Mouse (Mus musculus) thymus, adult 2 months (tissue): ENCODE data around the gene Slc9b2. TPM values are rescaled to one million over a fixed set of nuclear protein-coding genes. Genes with fewer than 3 reads are reported as not detected.

Experiments used
- DNase-seq: peaks from one replicate; pipeline ENCODE4 v3.0.0; 2021
- H3K27ac ChIP-seq: fragments of 200-500 bp; 2 replicates; pipeline ENCODE4 v1.5.1; 2012; ENCODE audit warnings: low read length, control low read depth; ENCODE audit not compliant: control insufficient read depth, insufficient read depth
- H3K27me3 ChIP-seq: fragments of 200-500 bp; 2 replicates; pipeline ENCODE4 v1.6.1; 2012; ENCODE audit warnings: mild to moderate bottlenecking, low read length, moderate library complexity, mixed read lengths; ENCODE audit not compliant: control insufficient read depth, insufficient read depth
- H3K36me3 ChIP-seq: fragments of 200-500 bp; 2 replicates; pipeline ENCODE4 v1.6.1; 2012; ENCODE audit warnings: mild to moderate bottlenecking, low read length, moderate library complexity; ENCODE audit not compliant: control insufficient read depth, insufficient read depth
- H3K4me1 ChIP-seq: fragments of 200-500 bp; replicated peaks from 2 replicates; pipeline ENCODE4 v1.6.1; 2012; ENCODE audit warnings: low read length; ENCODE audit not compliant: control insufficient read depth, insufficient read depth
- H3K4me3 ChIP-seq: fragments of 200-500 bp; 2 replicates; pipeline ENCODE4 v1.5.1; 2012; ENCODE audit warnings: mild to moderate bottlenecking, low read length, control low read depth, moderate library complexity; ENCODE audit not compliant: control insufficient read depth, insufficient read depth
- CTCF ChIP-seq: fragments of 200-500 bp; IDR thresholded peaks from 2 replicates; pipeline ENCODE4 v1.5.1; 2012; ENCODE audit warnings: mild to moderate bottlenecking, control low read depth, low read length, moderate library complexity, borderline replicate concordance; ENCODE audit not compliant: control insufficient read depth, poor library complexity, insufficient read depth; ENCODE audit errors: extremely low read depth
- POLR2A ChIP-seq: fragments of 200-500 bp; IDR thresholded peaks from 2 replicates; pipeline ENCODE4 v1.6.1; 2012; ENCODE audit warnings: mild to moderate bottlenecking, low read length, control low read depth, moderate library complexity; ENCODE audit not compliant: control insufficient read depth, poor library complexity, insufficient read depth; ENCODE audit errors: extremely low read depth
- WGBS: fragments of 180-500 bp; shearing (Covaris S2); methylation state at CpG from one replicate; pipeline ENCODE4 v1.1.7; 2018; 5-methylcytosine and 5-hydroxymethylcytosine counted together
- polyA plus RNA-seq: library from polyadenylated mRNA; depleted of rRNA; stranded (reverse); fragments of >200 nt; gene quantifications from 2 replicates; pipeline ENCODE4 v1.2.3, GENCODE M21; 2012; rRNA removed

The Slc9b2 gene
- polyA plus RNA-seq, 1 experiment, result 0.73 TPM

DNA sequence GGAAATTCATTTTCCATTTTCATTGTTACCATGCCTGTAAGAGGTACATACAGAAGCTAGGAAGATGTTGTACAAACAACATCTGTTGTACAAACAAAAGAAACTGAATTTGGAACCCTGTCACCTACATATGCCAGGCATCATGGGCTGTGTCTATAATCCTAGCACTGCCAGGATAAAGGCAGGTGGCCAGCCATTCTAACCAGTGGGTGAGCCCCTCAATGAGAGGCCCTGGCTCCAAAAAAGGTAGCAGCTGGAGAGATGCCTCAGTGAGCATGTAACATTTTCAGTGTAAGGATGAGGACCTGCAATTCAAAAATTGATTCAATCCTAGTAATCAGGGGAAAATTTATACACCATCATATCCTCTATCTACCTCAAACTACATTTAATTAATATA, 41.5 kb downstream of the Slc9b2 start:
- TF ChIP-seq CTCF (no peak), POLR2A (no peak)
- no peak overlapping the region for H3K27ac ChIP-seq
- H3K27me3 ChIP-seq, result no peaks in the 10 kb centered on the region
- H3K4me3 ChIP-seq, result no peak overlapping the region
- H3K4me1 ChIP-seq, result no peaks in the 10 kb centered on the region
- H3K36me3 ChIP-seq, result no peaks in the 10 kb centered on the region
- DNase-seq, result no peak

DNA sequence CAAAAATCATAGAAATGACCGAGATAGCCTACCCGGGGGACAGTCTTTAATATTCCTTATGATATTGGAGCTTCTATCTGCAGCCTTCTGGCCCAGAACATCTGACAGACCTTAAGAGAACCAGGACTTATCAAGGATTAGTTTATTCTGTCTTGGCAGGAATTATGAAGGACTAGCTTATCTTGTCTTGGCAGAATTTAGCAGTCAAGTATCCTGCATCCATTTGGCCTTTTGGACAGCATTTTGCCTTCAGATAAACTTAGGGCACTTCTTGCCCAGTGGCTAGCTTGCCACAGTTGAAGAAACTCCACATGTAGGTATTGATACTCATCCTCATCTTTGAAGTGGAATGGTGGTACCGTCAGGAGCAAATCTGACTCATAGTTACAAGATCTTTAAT, 44.4 kb downstream of the Slc9b2 start:
- no peak for DNase-seq
- no peak overlapping the region for H3K27ac ChIP-seq
- TF ChIP-seq POLR2A (no peak), CTCF (no peak)
- H3K36me3 ChIP-seq, result no peaks in the 10 kb centered on the region
- H3K4me3 ChIP-seq, result no peak overlapping the region
- no peaks in the 10 kb centered on the region for H3K4me1 ChIP-seq
- no peaks in the 10 kb centered on the region for H3K27me3 ChIP-seq
- WGBS, result over 99% methylated on average over 3 of the region's 3 CpGs

DNA sequence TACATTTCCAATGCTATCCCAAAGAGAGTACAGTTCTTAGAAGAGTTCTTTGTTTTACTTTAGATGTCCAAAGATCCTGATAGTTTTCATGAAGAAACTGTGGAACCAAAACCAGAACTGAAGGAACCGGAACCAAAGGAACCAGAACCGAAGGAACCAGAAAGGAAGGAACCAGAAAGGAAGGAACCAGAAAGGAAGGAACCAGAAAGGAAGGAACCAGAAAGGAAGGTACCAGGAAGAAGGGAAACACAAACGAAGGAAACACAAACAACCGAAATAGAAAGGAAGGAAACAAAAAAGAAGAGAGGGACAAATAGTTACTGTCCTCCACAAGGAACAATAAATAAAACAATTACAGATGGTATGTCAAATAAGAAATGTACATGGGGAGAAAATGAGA, 49.9 kb downstream of the Slc9b2 start:
- H3K4me3 ChIP-seq, result no peak overlapping the region
- H3K27ac ChIP-seq, result no peak overlapping the region
- no peaks in the 10 kb centered on the region for H3K27me3 ChIP-seq
- H3K36me3 ChIP-seq, result no peaks in the 10 kb centered on the region
- no peak for TF ChIP-seq POLR2A
- TF ChIP-seq CTCF, result no peak
- H3K4me1 ChIP-seq, result no peaks in the 10 kb centered on the region
- 84% methylated on average over 4 of the region's 4 CpGs for WGBS
- DNase-seq, result no peak

DNA sequence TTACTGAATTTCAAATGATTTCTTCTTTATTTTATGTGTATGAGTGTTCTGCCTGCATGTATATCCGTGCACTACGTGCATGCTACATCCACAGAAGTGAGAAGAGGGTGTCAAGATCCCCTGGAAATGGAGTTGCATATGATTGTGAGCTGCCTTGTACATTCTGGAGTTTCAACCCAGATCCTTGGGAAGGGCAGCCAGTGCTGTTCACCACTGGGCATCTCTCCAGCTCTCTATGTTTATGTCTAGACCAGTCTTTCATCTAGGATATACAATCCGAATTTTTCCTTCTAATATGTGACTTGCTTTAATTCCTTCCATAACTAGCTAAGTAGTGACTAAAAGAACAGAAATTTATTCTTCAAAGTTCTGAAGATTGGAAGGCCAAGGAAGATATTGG, 68.3 kb downstream of the Slc9b2 start:
- WGBS, result 94% methylated on average over 3 of the region's 3 CpGs

DNA sequence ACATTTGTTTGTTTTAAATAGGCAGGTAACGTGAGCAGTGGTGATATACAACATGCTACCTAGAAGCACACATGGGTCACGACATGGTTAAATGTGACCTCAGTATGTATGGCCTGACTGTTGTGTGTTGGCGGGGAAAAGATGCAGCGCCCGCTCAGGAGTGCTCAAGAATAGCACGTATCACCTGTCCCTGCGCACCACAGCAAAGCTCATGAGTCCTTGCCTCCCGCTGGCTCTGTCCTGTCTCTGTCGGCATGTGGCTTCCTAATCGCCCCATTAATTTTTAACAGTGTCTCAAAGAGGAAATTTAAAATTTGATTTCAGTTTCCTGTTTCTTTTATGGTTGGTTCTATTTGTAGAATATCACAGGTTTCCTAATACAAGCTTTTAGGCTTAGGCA, 69.9 kb downstream of the Slc9b2 start:
- no peaks in the 10 kb centered on the region for H3K27me3 ChIP-seq
- H3K27ac ChIP-seq, result no peak overlapping the region
- no peak overlapping the region for H3K4me3 ChIP-seq
- 29% methylated on average over 10 of the region's 10 CpGs for WGBS
- no peaks in the 10 kb centered on the region for H3K36me3 ChIP-seq
- peaks cover 11% of the 10 kb centered on the region for H3K4me1 ChIP-seq
- no peak for TF ChIP-seq POLR2A
- DNase-seq, result no peak

More for the DNA sequence above, 68.3 kb downstream of the Slc9b2 start:
- Histone ChIP-seq H3K4me1 (peaks cover 11% of the 10 kb centered on the region), H3K36me3 (no peaks in the 10 kb centered on the region), H3K27ac (no peak overlapping the region), H3K27me3 (no peaks in the 10 kb centered on the region), H3K4me3 (no peak overlapping the region)
- TF ChIP-seq CTCF (no peak), POLR2A (no peak)
- no peak for DNase-seq

DNA sequence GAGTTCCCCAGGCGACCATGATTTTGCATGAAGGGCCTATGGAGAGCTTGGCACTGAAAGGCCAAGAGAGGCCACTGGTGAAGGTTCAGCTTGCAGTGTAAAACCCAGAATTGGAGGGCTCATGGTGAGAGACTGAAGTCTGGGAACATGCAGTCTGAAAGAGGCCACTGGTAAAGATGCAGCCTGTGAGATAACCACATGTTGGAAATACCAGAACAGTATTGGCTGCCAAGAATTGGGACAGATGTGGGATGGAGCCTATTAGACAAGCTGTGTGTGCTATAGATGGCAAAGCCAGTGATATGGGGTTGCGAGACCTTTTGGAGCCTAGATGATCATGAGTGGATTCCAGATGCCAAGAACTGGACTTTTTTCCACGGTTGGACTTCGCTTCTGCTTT, 72.4 kb downstream of the Slc9b2 start:
- Histone ChIP-seq H3K36me3 (no peaks in the 10 kb centered on the region), H3K4me3 (no peak overlapping the region), H3K27ac (no peak overlapping the region), H3K27me3 (no peaks in the 10 kb centered on the region), H3K4me1 (peaks cover 11% of the 10 kb centered on the region)
- TF ChIP-seq CTCF (no peak), POLR2A (no peak)
- WGBS, result 98% methylated on average over 4 of the region's 4 CpGs
- no peak for DNase-seq

DNA sequence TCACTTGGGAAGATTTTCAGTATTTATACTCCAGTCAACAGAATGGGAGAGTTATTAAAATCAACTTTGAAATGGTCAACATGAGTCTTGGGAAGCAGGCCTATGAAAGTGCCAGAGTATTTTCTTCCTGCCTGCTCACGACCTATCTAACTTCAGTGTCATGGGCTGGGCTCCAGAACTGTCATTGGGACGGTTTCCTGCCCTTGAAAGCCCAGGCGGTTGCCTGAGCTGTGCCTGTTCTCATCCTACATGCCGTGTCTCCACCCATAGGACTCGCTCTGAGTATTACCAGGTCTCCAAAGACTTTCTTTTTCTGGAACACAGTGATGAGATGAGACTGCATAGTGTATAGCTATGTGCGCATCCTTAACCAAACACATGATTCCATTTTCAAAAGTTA, 85.7 kb downstream of the Slc9b2 start:
- WGBS, result 86% methylated on average over 6 of the region's 6 CpGs
- H3K36me3 ChIP-seq, result no peaks in the 10 kb centered on the region
- H3K27ac ChIP-seq, result no peak overlapping the region
- TF ChIP-seq POLR2A (no peak), CTCF (no peak)
- no peak overlapping the region for H3K4me3 ChIP-seq
- H3K27me3 ChIP-seq, result no peaks in the 10 kb centered on the region
- peaks cover 3% of the 10 kb centered on the region for H3K4me1 ChIP-seq
- no peak for DNase-seq

Other genes starting within 250 kb of the Slc9b2 start
- gene Cenpe, start 95.2 kb upstream of the Slc9b2 start, polyA plus RNA-seq, result 9.0 and 10.3 TPM in 2 replicates
- 0.37 and 0.40 TPM in 2 replicates for gene Bdh2, start 26.5 kb upstream of the Slc9b2 start, polyA plus RNA-seq
- not detected in 2 replicates for gene Slc9b1, start 40.3 kb downstream of the Slc9b2 start, polyA plus RNA-seq
- 39.3 and 50.4 TPM in 2 replicates for gene Cisd2, start 116.2 kb downstream of the Slc9b2 start, polyA plus RNA-seq
- gene Ube2d3, start 130.4 kb downstream of the Slc9b2 start, polyA plus RNA-seq, result 552 and 608 TPM in 2 replicates
- 7.2 and 7.6 TPM in 2 replicates for gene Manba, start 177.9 kb downstream of the Slc9b2 start, polyA plus RNA-seq